Mouse (Mus musculus) left cerebral cortex, postnatal 25 days (tissue): ENCODE measurements around the gene Nfia. TPM values are rescaled to one million over a fixed set of nuclear protein-coding genes. Genes with fewer than 3 reads are reported as not detected.

ENCODE experiments used
- DNase-seq, 2 experiments: peaks; one replicate each; pipeline ENCODE4 v3.0.0; 2022; ENCODE audit warnings: low spot score in 2 of 2, mixed read lengths in 1 of 2
- intact Hi-C: fragments of 180-260 bp; cut with DNase I; formaldehyde crosslinking; loops from one replicate; pipeline ENCODE4 v1.15.1; 2025
- total RNA-seq, 2 experiments: library from RNA; stranded (reverse); gene quantifications; 2 replicates each; pipeline ENCODE4 v1.2.3; 2021

Nfia gene
- total RNA-seq, 2 experiments from 2014 or later: 63.0 to 73.6 TPM

DNA sequence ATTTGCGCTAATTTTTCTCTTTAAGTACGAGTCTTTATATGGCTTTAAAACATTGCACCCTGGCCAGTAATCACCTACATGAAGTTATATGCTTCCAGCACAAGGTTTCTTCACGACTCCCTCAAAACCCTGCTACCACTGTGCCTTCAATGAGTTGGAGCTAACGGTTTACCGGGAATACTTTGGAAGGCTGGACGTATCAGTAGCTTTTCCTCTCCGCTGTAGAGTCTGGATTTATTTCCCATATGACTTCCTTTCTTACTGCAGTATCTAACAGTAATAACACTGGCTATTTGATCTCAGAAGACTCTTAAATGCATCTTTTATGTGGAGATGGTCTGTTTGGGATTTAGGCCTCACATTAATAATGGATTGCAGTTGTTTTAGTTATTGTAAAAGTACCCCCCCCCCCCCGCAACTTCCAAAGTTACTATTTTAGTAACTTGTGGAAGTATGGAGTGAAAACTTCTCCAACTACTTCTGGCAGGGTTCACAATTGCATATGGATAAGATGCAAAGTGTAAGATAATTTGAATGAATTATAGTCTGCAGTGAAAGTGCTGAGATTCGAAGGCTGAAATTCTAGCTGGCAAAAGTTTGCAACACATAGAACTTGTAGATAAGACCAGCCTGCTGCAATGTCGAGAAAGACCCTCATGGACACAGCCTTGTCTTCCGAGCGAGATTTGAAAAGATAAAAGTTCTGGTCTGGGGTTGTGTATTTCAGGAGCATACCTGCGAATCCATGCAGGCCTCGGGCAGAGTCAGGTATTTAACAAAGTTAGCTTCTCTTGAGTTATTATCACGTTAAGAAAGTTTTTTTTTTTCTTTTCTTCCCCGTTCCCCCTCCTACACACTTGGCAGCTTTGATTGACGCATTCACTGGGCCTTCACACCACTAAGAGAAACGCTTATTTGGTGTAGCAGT is 6.7 kb downstream of the Nfia start:
- no peak for DNase-seq
- intact Hi-C loops: loop anchor here (5.0 kb wide), 2 partner anchors 88 to 328 kb away; no protein-coding TSS in a partner anchor

DNA sequence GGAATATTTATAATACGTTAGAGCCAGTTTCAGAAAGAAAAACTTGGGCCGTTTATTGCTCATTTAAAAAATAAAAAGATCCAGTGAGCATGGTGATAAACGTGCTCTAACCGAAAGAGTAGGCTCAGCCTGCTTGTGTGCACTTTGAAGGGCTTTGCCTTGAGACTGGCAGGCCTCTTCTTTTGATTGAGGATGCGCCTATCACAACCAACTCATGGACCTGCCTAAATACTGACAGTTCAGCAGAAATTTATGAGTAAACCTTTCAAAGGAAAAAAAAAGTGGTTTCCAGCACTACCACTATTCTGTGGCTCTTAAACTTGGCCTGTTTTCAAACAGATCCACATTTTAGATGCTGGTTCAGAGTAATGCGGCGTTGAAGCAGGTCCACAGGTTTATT is 7.5 kb downstream of the Nfia start:
- intact Hi-C loops: no loop called here
- no peak for DNase-seq

DNA sequence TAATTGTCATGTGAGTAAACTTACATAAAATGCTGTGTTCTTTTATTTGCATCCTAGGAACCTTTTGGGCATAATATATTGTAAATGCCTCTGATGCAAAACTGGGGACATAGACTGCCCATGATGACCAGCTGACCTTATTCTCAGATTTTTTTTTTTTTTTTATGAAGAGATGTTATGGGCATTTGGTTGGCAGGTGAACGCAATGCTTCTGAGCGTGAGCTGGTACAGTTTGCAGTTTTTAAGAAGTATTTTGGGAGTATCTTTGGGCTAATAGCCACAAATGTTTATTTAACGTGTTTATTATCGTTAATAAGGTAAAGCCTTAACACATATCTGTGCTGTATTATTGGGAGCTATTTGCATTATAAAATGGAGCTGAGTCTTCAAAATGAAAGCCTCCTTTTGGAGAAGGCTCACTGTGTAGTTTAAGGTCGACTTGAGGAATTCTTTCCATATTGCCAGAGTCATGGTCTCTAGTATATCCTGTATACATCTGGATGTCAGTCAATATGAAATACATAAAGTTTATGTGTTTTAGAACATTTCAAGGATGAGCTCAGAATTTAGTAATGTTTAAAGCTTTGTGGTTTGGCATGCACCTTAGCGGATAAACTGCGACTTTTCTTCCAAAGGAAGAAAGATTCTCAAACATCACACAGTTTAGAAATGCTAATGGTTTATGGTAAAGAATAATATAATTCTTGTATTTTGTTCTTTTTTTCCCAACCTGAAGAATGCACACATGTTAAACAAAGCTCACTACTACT is 8.3 kb downstream of the Nfia start:
- DNase-seq: no peak
- intact Hi-C loops: no loop called here

GRCm38 (mm10) chr4:97782069-97782468 is 9.5 kb downstream of the Nfia start:
- DNase-seq: no peak
- intact Hi-C loops: no loop called here

DNA sequence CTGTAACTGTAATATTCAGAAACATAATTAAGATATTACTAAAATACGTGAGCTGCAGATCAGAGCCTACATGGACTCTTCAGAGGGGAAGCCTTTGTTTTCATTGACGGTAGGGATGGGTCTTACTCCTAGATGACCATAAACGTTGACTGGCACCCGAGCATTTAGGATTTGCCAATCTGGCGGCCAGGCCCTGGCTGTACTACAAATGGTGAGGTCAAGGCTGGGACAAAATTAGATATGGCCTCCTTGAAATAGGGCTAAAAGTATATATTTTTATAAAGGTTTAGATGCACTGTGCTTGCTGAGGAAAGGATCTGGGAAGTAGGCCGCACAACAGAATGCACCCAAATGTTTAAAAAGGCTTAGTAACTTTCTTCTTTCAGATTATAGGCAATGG is 10.0 kb downstream of the Nfia start:
- intact Hi-C loops: no loop called here
- no peak for DNase-seq

- intact Hi-C loops: no loop called here
Measured at GRCm38 (mm10) chr4:97783073-97783879, 10.7 kb downstream of the Nfia start.

DNA sequence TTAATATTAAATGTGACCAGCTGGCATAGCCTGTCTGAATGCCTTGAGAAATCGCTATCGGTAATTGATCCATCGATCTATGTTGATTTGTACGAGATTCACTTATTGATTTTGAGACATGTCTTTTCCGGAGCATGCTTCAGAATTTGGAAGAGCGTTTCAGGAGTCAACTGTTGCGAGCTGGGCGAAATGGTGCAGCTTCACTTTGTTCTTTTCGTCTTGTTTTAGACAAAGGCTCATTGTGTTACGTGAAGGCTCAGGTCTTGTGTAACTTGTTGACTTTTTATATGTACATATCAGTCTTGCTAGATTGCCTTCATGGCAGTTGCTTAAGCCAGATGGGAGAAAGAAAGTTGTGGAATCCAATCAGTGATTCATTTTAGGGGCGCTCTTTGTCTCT is 11.7 kb downstream of the Nfia start:
- DNase-seq: no peak
- intact Hi-C loops: no loop called here

More at GRCm38 (mm10) chr4:97783073-97783879, 10.7 kb downstream of the Nfia start:
- DNase-seq: no peak

DNA sequence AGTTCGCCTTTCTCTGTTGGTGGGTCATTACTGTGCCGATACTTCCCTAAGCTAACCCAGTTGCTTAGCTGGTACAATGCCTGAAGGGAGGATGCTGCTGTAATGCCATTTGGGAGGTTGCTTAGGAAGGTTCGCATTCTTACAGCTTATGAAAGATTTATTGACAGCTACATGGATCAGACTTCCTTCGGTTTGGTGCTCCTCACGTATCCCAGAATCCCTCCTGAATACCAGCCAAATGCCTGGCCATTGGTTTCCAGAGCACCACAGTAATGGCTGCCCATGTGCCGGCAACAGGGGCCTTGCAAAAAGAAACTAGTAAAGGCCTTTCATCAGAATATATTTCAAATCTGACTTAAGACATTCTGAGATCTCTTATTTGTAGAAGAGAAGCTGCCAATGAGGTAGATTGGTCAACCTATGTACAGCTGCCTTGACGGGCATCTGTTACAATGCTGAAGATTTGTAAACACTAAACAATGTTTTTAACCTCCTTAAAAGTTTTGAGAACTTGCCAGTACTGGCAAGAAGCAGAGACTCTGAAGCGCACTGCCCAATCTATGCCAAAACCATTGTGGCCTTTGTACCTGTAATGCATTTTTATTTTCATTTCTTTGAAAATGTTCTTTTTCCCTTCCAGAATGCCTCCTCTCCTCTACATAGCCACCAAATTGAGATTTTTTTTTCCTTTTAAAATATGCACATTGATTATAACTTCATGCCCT is 13.2 kb downstream of the Nfia start:
- intact Hi-C loops: no loop called here
- no peak for DNase-seq

DNA sequence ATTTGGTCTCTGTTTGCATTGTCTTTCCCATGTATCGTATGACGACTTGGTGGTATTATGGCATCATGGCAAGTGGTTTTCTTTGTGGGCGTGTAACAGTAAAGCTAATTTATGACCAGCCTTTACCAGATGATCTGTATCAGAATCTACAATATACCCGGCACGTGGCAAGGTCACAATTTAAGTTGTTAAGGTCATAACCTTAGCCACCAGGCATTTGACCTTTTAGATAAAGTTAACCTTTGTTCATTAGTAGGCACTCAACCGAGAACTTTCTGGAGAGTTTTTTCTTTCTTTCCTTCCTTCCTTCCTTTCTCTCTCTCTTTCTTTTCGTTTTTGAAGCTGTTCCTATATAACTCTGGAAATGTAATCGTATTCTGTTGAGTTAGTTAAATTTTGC is 14.0 kb downstream of the Nfia start:
- no peak for DNase-seq
- intact Hi-C loops: no loop called here

DNA sequence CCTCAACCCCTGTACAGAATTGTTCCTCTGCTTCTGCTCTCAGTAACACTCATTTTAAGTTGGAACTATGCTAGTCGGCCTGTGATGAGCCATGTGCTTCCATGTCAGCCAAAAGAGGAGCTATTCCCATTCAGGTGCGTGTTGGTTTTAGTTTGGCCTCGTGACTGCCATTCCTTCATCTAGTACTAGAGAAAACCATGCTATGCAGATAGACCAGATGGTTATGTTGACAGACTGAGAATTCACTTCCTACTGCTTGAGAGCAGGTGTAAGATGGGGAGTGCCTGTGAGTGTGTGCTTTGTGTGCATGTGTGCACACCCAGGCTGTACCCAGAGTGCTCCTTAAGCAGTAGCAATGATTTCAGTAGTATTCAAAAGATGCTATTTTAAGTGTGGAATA is 15.0 kb downstream of the Nfia start:
- DNase-seq: peak in 1 of 2 experiments; percentile 85
- intact Hi-C loops: no loop called here

DNA sequence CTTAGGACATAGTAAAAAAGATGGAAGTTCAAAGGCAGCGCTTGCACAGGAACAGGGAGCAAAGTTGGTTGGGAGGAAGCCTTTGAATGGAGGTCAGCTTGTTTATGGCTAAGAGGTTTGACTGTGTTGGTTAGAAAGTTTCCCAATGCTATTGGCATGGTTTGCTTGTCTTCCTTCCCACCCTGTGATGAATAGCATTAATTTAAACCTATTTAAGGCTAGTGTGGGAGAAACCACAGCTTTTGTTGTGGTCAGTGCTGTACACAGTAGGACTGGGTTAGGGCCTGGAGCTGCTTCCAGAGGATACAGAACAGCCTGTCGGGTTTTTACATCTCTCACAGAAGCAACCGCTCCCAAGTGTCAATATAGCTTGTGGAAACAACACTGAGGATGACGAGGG is 16.0 kb downstream of the Nfia start:
- no peak for DNase-seq
- intact Hi-C loops: no loop called here

DNA sequence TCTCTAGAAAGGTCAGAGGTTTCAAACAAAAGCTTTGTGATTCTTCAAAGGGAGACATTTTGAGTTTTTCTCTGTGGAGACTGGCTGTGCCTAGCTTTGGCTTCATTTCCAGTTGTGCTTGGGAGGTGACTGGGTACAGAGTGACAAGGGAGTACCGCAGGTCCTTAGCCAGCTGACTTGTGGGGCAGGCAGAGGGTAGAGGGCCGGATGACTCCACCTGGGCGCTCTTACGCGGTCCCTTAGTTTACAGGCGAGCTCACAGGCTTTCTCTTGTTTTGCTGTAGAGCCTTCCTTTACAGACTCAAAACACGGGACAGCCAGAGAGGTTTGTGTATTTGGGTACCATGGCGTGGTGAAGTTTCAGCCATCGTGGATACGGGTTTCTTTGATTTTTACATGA is 21.4 kb downstream of the Nfia start:
- intact Hi-C loops: no loop called here
- no peak for DNase-seq

DNA sequence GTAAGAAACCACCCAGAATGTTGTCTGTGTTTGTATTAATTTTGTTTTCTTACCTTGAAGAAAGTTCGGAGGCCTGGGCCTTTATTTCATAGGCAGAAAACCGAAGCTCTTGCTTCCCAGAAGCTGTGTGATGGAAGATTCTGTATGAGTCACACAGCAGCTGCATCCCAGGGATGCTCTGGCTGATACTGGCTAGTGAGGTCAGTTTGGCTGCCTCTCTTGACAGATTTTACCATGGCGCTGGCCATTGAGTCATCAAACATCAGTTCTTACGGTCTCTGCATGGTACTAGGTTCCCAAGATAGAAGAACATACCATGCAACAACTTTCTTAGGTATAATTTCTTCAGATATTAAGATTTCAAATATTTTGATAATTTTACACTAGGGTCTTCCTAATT is 22.3 kb downstream of the Nfia start:
- no peak for DNase-seq
- intact Hi-C loops: no loop called here

DNA sequence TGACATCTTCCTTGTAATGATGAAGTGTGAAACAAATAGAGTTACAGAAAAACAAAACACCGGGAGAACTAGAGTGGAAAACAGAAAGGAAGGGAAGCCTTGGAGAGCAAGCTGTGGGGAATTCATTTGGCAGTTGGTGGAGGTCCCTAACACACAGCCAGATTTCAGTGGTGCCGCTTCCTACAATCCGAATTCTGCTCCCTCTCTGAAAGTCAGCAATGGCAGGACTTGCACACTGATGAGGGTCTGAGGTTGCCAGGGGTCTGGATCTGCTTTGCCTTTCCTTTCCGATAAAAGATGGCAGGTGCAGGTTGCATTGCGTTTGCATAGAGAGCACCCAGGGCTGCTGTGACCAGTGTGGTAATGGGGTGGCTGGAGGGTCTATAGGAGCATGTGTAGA is 23.4 kb downstream of the Nfia start:
- no peak for DNase-seq
- intact Hi-C loops: no loop called here

GRCm38 (mm10) chr4:97796505-97796904 is 24.0 kb downstream of the Nfia start:
- intact Hi-C loops: no loop called here
- DNase-seq: no peak

DNA sequence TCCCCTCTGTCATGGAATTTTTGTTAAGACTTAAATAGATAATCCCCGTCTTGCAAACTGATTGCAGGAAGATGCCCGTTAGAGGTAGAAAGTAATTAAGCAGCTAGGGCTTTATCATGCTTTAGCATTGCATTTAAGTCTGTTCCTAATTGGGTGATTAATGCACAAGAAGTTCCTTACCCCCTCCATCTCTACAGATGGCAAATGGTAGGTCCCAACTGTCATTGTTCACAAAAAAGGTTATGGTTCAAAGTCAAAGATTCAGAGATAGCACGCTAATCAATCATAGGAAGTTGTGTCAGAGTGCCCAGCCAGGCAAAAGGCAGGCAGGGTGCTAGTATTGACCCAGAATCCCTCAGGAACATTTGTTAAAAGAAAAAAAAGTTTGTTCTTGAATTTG is 31.3 kb downstream of the Nfia start:
- intact Hi-C loops: no loop called here
- no peak for DNase-seq

DNA sequence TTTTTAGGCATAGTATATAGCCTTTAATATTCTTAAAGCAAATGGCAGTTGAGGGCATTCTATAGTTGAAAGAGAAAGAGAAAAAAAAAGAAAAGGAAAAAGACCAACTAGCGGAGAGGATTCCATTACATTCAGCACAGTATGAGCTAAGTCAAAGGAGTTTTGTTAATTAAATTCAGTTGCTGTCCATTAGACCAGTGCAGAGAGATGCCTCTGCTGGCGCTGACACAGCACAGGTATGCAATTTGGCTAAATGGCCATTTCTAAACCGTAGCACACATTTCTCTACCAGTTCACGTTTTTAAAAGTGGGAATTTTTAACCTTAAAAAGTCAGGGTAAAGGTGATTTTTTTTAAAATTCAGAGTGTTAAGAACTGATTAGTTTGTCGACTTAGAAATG is 32.1 kb downstream of the Nfia start:
- intact Hi-C loops: no loop called here
- no peak for DNase-seq

- intact Hi-C loops: no loop called here
- DNase-seq: no peak
Measured at GRCm38 (mm10) chr4:97805255-97805654, 32.7 kb downstream of the Nfia start.
